Mouse (Mus musculus): ENCODE results near the gene Hoxa4. TPM values are rescaled to one million over a fixed set of nuclear protein-coding genes. Genes with fewer than 3 reads are reported as not detected.

Gene Hoxa4
- polyA plus RNA-seq, 1 experiment from 2014 or later: 0.92 TPM

DNA sequence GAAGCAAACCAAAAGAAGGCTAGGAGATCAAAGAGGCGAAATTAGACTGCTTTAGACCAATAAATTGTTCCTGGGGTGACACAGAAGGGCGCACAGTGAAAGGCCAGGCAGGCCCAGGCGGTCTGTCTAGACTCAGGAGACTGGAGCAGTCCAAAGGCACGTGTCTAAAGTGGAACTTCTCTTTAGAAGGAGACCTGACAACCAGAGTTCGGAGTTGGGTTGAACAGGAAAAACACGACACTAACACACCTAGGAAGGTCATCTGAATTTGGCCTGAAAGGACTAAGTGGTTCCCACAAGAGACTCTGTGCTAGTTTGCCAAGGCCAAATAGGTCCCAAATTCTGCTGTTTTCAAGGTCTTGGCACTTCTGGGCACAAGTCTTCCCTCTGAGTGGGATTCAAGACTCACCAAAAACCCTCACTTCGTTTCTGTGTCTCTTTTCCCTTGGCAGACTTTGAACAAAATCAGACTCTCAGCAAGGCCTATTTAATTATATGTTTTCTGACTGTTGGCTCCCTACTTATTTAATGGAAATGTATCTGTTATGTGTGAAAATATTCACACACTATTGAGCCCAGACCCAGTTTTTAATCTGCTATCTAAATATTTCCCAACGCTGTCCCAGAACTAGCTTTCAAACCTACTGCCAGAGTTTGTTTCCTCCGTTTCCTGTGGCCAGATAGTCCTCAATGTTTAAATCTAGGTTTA, 27.8 kb upstream of the Hoxa4 start:
- Histone ChIP-seq H3K4me3 (no peak overlapping the region), H3K27ac (no peak overlapping the region), H3K9me3 (replicated peaks) (no peaks in the 10 kb centered on the region), H3K36me3 (no peaks in the 10 kb centered on the region), H3K4me2 (no peak overlapping the region), H3K4me1 (peaks cover 17% of the 10 kb centered on the region), H3K27me3 (replicated peaks) (peaks cover 100% of the 10 kb centered on the region), H3K9ac (no peak overlapping the region)
- no peak for ATAC-seq
- 30% methylated on average over 9 of the region's 9 CpGs for WGBS (ENCODE audit: insufficient replicate concordance)

DNA sequence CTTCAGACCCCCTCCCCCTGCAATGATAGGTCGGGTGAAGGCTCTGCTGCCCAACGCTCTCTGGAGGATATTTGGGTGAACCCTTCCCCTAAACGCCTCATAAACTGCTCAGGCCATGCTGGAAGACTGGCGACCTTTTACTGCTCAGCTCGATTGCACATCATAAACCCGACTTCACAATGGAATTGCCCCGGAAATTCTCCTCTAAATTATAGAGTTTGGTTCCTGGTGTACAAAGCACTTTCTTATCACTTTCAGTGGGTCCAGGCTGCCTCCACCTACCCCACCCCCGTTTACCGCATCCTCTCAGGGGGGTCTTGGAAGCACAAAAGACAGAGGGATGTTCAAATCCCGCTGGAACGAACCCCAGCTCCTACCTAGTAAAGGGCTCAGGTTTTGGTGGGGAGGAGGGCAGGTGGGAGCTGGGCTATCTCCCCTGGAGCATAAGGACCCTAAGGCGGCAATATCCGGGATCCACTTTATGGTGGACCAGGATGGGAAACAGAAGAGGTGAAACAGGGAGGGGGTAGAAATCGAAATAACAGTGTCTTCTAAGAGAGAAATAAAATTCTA, 27.2 kb upstream of the Hoxa4 start:
- no peak overlapping the region for H3K4me2 ChIP-seq
- WGBS (ENCODE audit: insufficient replicate concordance): 9% methylated on average over 14 of the region's 14 CpGs
- H3K36me3 ChIP-seq: no peaks in the 10 kb centered on the region

GRCm38 (mm10) chr6:52217895-52218642, 26.5 kb upstream of the Hoxa4 start:
- H3K27ac ChIP-seq: no peak overlapping the region

More for the DNA sequence above, 27.2 kb upstream of the Hoxa4 start:
- no peak overlapping the region for H3K27ac ChIP-seq
- ATAC-seq: no peak
- H3K9me3 ChIP-seq (replicated peaks): no peaks in the 10 kb centered on the region
- peaks cover 100% of the 10 kb centered on the region for H3K27me3 ChIP-seq (replicated peaks)
- peaks cover 17% of the 10 kb centered on the region for H3K4me1 ChIP-seq
- no peak overlapping the region for H3K9ac ChIP-seq
- H3K4me3 ChIP-seq: no peak overlapping the region

DNA sequence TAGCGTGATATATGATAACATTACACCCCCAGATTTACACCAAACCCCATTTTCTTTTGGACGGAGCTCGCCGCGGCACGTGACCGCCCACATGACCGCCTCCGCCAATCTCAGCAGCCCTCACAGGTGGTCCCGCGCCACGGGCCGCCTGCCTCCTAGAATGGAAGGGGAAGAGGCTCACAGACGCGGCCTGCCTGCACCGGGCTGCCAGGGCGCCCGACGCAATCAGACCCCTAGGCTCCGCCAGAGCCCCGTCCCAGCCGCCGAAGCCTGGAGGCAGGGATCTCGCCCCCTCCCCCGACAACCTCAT, 25.9 kb upstream of the Hoxa4 start:
- Histone ChIP-seq H3K4me2 (peak overlapping the region; percentile 51), H3K27me3 (replicated peaks) (peaks cover 100% of the 10 kb centered on the region), H3K27ac (no peak overlapping the region), H3K9ac (no peak overlapping the region), H3K4me1 (peaks cover 20% of the 10 kb centered on the region), H3K9me3 (replicated peaks) (no peaks in the 10 kb centered on the region), H3K4me3 (peak overlapping the region; percentile 32), H3K36me3 (no peaks in the 10 kb centered on the region)
- no peak for ATAC-seq
- WGBS (ENCODE audit: insufficient replicate concordance): under 1% methylated on average over 25 of the region's 25 CpGs

More at GRCm38 (mm10) chr6:52217895-52218642, 26.5 kb upstream of the Hoxa4 start:
- 7% methylated on average over 23 of the region's 23 CpGs for WGBS (ENCODE audit: insufficient replicate concordance)
- no peak for ATAC-seq
- H3K9ac ChIP-seq: no peak overlapping the region
- H3K4me3 ChIP-seq: no peak overlapping the region
- H3K4me1 ChIP-seq: peaks cover 17% of the 10 kb centered on the region
- H3K36me3 ChIP-seq: no peaks in the 10 kb centered on the region
- H3K27me3 ChIP-seq (replicated peaks): peaks cover 100% of the 10 kb centered on the region
- peak overlapping the region; percentile 51 for H3K4me2 ChIP-seq
- no peaks in the 10 kb centered on the region for H3K9me3 ChIP-seq (replicated peaks)

GRCm38 (mm10) chr6:52216691-52217458, 25.3 kb upstream of the Hoxa4 start:
- peak overlapping the region; percentile 51 for H3K4me2 ChIP-seq
- ATAC-seq: no peak
- H3K4me1 ChIP-seq: peaks cover 21% of the 10 kb centered on the region
- WGBS (ENCODE audit: insufficient replicate concordance): 2% methylated on average over 60 of the region's 60 CpGs
- no peak overlapping the region for H3K9ac ChIP-seq
- no peak overlapping the region for H3K27ac ChIP-seq
- no peaks in the 10 kb centered on the region for H3K9me3 ChIP-seq (replicated peaks)
- H3K4me3 ChIP-seq: peak overlapping the region; percentile 32
- no peaks in the 10 kb centered on the region for H3K36me3 ChIP-seq
- peaks cover 100% of the 10 kb centered on the region for H3K27me3 ChIP-seq (replicated peaks)

GRCm38 (mm10) chr6:52215771-52216535, 24.4 kb upstream of the Hoxa4 start:
- Histone ChIP-seq H3K36me3 (no peaks in the 10 kb centered on the region), H3K4me1 (peaks cover 15% of the 10 kb centered on the region), H3K9me3 (replicated peaks) (no peaks in the 10 kb centered on the region), H3K9ac (no peak overlapping the region), H3K27me3 (replicated peaks) (peaks cover 100% of the 10 kb centered on the region), H3K27ac (no peak overlapping the region), H3K4me2 (peak overlapping the region; percentile 22; the same call in 1 of the 2 replicates), H3K4me3 (no peak overlapping the region)
- 4% methylated on average over 30 of the region's 30 CpGs for WGBS (ENCODE audit: insufficient replicate concordance)
- no peak for ATAC-seq

DNA sequence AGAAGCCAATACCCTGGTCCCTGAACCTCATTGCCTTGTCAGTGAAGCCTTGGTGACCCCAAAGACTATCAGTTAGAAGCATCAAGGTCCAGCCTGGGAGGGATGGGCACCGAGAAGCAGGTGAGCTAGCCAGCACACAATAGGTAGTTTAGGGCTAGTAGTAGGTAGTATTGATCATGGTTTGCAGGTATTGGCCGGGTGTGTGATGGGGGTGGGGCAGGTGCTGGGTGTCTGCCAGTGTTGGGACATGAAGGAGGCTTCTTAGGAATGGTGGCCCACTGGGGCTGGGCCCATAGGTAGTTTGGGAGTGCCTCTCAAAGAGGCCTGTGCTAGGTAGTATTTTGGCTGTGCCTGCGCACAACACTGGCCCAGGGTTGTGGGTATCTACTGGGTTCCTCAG, 23.5 kb upstream of the Hoxa4 start:
- Histone ChIP-seq H3K27me3 (replicated peaks) (peaks cover 100% of the 10 kb centered on the region), H3K9ac (no peak overlapping the region), H3K4me3 (no peak overlapping the region), H3K4me1 (peaks cover 15% of the 10 kb centered on the region), H3K27ac (no peak overlapping the region), H3K9me3 (replicated peaks) (no peaks in the 10 kb centered on the region), H3K36me3 (no peaks in the 10 kb centered on the region), H3K4me2 (no peak overlapping the region)
- WGBS (ENCODE audit: insufficient replicate concordance): 11% methylated on average over 3 of the region's 3 CpGs
- no peak for ATAC-seq

DNA sequence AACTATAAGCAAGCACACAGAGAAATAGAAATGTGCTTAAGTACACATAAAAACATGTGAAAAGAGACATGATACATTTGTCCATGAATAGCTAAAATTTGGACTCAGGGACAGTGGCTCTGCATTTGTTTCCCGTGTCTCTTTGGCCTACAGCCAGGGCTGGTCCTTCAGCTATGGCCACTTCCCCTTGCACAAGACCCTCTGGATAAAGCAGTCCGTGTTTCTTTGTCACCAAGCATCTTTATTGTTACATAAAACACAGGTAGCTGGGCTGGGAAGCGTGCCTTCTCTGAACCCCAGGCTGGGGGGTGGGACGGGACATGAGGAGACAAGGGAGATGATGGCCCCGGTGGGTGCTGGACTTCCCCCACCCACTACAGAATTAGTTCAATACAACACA, 22.7 kb upstream of the Hoxa4 start:
- H3K4me2 ChIP-seq: no peak overlapping the region
- H3K27ac ChIP-seq: no peak overlapping the region
- no peak overlapping the region for H3K4me3 ChIP-seq
- peaks cover 15% of the 10 kb centered on the region for H3K4me1 ChIP-seq
- no peak for ATAC-seq
- H3K9me3 ChIP-seq (replicated peaks): no peaks in the 10 kb centered on the region
- no peak overlapping the region for H3K9ac ChIP-seq
- WGBS (ENCODE audit: insufficient replicate concordance): 12% methylated on average over 5 of the region's 5 CpGs
- peaks cover 100% of the 10 kb centered on the region for H3K27me3 ChIP-seq (replicated peaks)
- H3K36me3 ChIP-seq: no peaks in the 10 kb centered on the region

- peak within 1 kb of the TSS; percentile 52 for H3K4me2 ChIP-seq
- H3K4me3 ChIP-seq: peak within 1 kb of the TSS; percentile 34
- no peaks in the 10 kb centered on the region for H3K36me3 ChIP-seq
- no peak within 1 kb of the TSS for H3K9ac ChIP-seq
- H3K27me3 ChIP-seq (replicated peaks): peaks cover 100% of the 10 kb centered on the region
- no peak for ATAC-seq
- 4% methylated on average over 38 of the region's 38 CpGs for WGBS (ENCODE audit: insufficient replicate concordance)
- H3K9me3 ChIP-seq (replicated peaks): no peaks in the 10 kb centered on the region
- H3K4me1 ChIP-seq: peaks cover 15% of the 10 kb centered on the region
- no peak within 1 kb of the TSS for H3K27ac ChIP-seq
These were observed 21.8 kb upstream of the Hoxa4 start, which contains the start of the genes Hoxa3 and Gm28308 for GRCm38 (mm10) chr6:52213119-52213986. Hoxa3 (minus strand) TSS chr6:52213336. Gm28308 (minus strand) TSS chr6:52213339.

- ATAC-seq: no peak
- Histone ChIP-seq H3K9me3 (replicated peaks) (no peaks in the 10 kb centered on the region), H3K27ac (no peak overlapping the region), H3K4me1 (peaks cover 15% of the 10 kb centered on the region), H3K36me3 (no peaks in the 10 kb centered on the region), H3K9ac (no peak overlapping the region), H3K4me3 (peak overlapping the region; percentile 34), H3K4me2 (peak overlapping the region; percentile 52), H3K27me3 (replicated peaks) (peaks cover 100% of the 10 kb centered on the region)
- 1% methylated on average over 22 of the region's 22 CpGs for WGBS (ENCODE audit: insufficient replicate concordance)
These were observed 21.1 kb upstream of the Hoxa4 start for GRCm38 (mm10) chr6:52212556-52213118.

All from liver, embryonic 12.5 days (tissue).